Mouse (Mus musculus) adrenal gland, adult 10 weeks (tissue): Measurements from ENCODE around the gene Ddx19a. TPM values are rescaled to one million over a fixed set of nuclear protein-coding genes. Genes with fewer than 3 reads are reported as not detected.

Source experiments
- polyA plus RNA-seq: library from polyadenylated mRNA; stranded (reverse); fragments of 350-450 nt; fragmentation: Illumina TruSeq; extraction: RNeasy Lipid Tissue Mini Kit (QIAGEN cat#74804); gene quantifications from one replicate; pipeline ENCODE4 v1.2.3, GENCODE M21; 2014; ENCODE audit warnings: low read depth, low replicate concordance

Ddx19a gene
- polyA plus RNA-seq, result 17.9 TPM

GRCm38 (mm10) chr8:110997547-110998531 is at the start of gene Ddx19a:
Gene Ddx19a (minus strand): TSS chr8:110997800.

GRCm38 (mm10) chr8:111032916-111033315 is 35.3 kb upstream of the Ddx19a start, which contains the start of gene Aars:
Gene Aars (plus strand): TSS chr8:111033144.

GRCm38 (mm10) chr8:111031572-111031971 is 34.0 kb upstream of the Ddx19a start, which contains the start of gene Ddx19b:
Gene Ddx19b (minus strand): TSS chr8:111031751.

Other genes starting within 250 kb of the Ddx19a start
- gene Il34, start 191.9 kb downstream of the Ddx19a start, polyA plus RNA-seq, result 1.5 TPM
- gene Cog4, start 151.2 kb downstream of the Ddx19a start, polyA plus RNA-seq, result 18.3 TPM
- 47.3 TPM for gene Sf3b3, start 151.0 kb downstream of the Ddx19a start, polyA plus RNA-seq
- 1.2 TPM for gene Fuk, start 95.3 kb downstream of the Ddx19a start, polyA plus RNA-seq
- gene St3gal2, start 77.9 kb downstream of the Ddx19a start, polyA plus RNA-seq, result 9.0 TPM
- gene Ddx19b, start 34.0 kb upstream of the Ddx19a start, polyA plus RNA-seq, result 11.0 TPM
- 33.4 TPM for gene Aars, start 35.3 kb upstream of the Ddx19a start, polyA plus RNA-seq
- gene Exosc6, start 58.5 kb upstream of the Ddx19a start, polyA plus RNA-seq, result 9.0 TPM
- gene Clec18a, start 94.6 kb upstream of the Ddx19a start, polyA plus RNA-seq, result not detected
- 31.7 TPM for gene Pdpr, start 96.8 kb upstream of the Ddx19a start, polyA plus RNA-seq